Mouse (Mus musculus) liver, adult 2 months (tissue): ENCODE data around the gene Prr7. TPM values are rescaled to one million over a fixed set of nuclear protein-coding genes. Genes with fewer than 3 reads are reported as not detected.

Experiments
- DNase-seq: peaks from one replicate; pipeline ENCODE4 v3.0.0-alpha.2; 2011; ENCODE audit warnings: low read depth, low spot score; ENCODE audit errors: extremely low read depth
- H3K27ac ChIP-seq: fragments of 200-500 bp; replicated peaks from 2 replicates; pipeline ENCODE4 v1.5.1; 2012; ENCODE audit warnings: low read depth, mild to moderate bottlenecking, control low read depth, inconsistent platforms, low read length; ENCODE audit not compliant: insufficient read depth
- H3K27me3 ChIP-seq: fragments of 200-500 bp; 2 replicates; pipeline ENCODE4 v1.6.1; 2012; ENCODE audit warnings: mild to moderate bottlenecking, moderate library complexity, low read length, inconsistent platforms; ENCODE audit not compliant: control insufficient read depth, insufficient read depth
- H3K36me3 ChIP-seq: fragments of 200-500 bp; 2 replicates; pipeline ENCODE4 v1.6.1; 2012; ENCODE audit warnings: low read length, inconsistent platforms; ENCODE audit not compliant: control insufficient read depth, insufficient read depth
- H3K4me1 ChIP-seq: fragments of 200-500 bp; 2 replicates; pipeline ENCODE4 v1.6.1; 2011; ENCODE audit warnings: low read length; ENCODE audit not compliant: control insufficient read depth, insufficient read depth
- H3K4me3 ChIP-seq: fragments of 200-500 bp; 2 replicates; pipeline ENCODE4 v1.5.1; 2011; ENCODE audit warnings: low read depth, mild to moderate bottlenecking, control low read depth, low read length, moderate library complexity; ENCODE audit not compliant: insufficient read depth
- H3K79me2 ChIP-seq: fragments of 200-500 bp; 2 replicates; pipeline ENCODE4 v1.6.1; 2012; ENCODE audit warnings: inconsistent platforms, mild to moderate bottlenecking, low read length, moderate library complexity; ENCODE audit not compliant: control insufficient read depth, insufficient read depth
- H3K9ac ChIP-seq: fragments of 200-500 bp; 2 replicates; pipeline ENCODE4 v1.6.1; 2012; ENCODE audit warnings: low read depth, mild to moderate bottlenecking, control low read depth, inconsistent platforms, low read length
- CTCF ChIP-seq: fragments of 200-500 bp; IDR thresholded peaks from 2 replicates; pipeline ENCODE4 v1.5.1; 2011; ENCODE audit warnings: low read depth, low read length, control low read depth
- POLR2A ChIP-seq: fragments of 200-500 bp; IDR thresholded peaks from 2 replicates; pipeline ENCODE4 v1.6.1; 2011; ENCODE audit warnings: low read length, control low read depth; ENCODE audit not compliant: insufficient read depth; ENCODE audit errors: extremely low read depth
- WGBS: fragments of 180-500 bp; shearing (Covaris S2); methylation state at CpG from one replicate; pipeline ENCODE4 v1.1.7; 2018; 5-methylcytosine and 5-hydroxymethylcytosine counted together
- polyA plus RNA-seq: library from polyadenylated mRNA; depleted of rRNA; stranded (reverse); fragments of >200 nt; gene quantifications from 2 replicates; pipeline ENCODE4 v1.2.3, GENCODE M21; 2012; rRNA removed
- total RNA-seq: library from RNA; depleted of rRNA; stranded (reverse); fragments of >200 nt; gene quantifications from 2 replicates; pipeline ENCODE4 v1.2.3, GENCODE M21; 2014; rRNA removed

The Prr7 gene
- total RNA-seq (not detected in 2 replicates), polyA plus RNA-seq (0.31 and 0.44 TPM in 2 replicates)

- peaks cover 5% of the 10 kb centered on the region; the same call in 1 of the 2 replicates for H3K27me3 ChIP-seq
Measured at GRCm38 (mm10) chr13:55464027-55464884, at the start of gene Prr7. TSS of gene Prr7 (plus strand) at chr13:55464267.

GRCm38 (mm10) chr13:55414743-55415380 lies 49.2 kb upstream of the Prr7 start, which contains the start of gene Pfn3:
TSS of gene Pfn3 (minus strand) at chr13:55415232.
- no peak within 1 kb of the TSS for H3K9ac ChIP-seq
- H3K4me3 ChIP-seq: no peak within 1 kb of the TSS
- H3K79me2 ChIP-seq: no peaks in the 10 kb centered on the region
- no peak for DNase-seq
- TF ChIP-seq POLR2A: no peak
- TF ChIP-seq CTCF: no peak
- H3K27ac ChIP-seq: no peak within 1 kb of the TSS
- H3K27me3 ChIP-seq: no peaks in the 10 kb centered on the region
- whole genome bisulfite sequencing: 30% methylated on average over 41 of the region's 41 CpGs
- no peaks in the 10 kb centered on the region for H3K4me1 ChIP-seq
- 0 out of 2 replicates have a peak, but pooled peaks cover 2% of the 10 kb centered on the region for H3K36me3 ChIP-seq

More at GRCm38 (mm10) chr13:55464027-55464884, at the start of gene Prr7:
- WGBS: 2% methylated on average over 81 of the region's 84 CpGs
- H3K79me2 ChIP-seq: no peaks in the 10 kb centered on the region
- no peak for DNase-seq
- no peak within 1 kb of the TSS for H3K27ac ChIP-seq
- peak within 1 kb of the TSS; percentile 55 for H3K4me3 ChIP-seq
- no peaks in the 10 kb centered on the region for H3K4me1 ChIP-seq
- TF ChIP-seq POLR2A (no peak), CTCF (no peak)
- H3K9ac ChIP-seq: peak within 1 kb of the TSS; percentile 5; the same call in 1 of the 2 replicates
- no peaks in the 10 kb centered on the region for H3K36me3 ChIP-seq

- DNase-seq: peak; percentile 63
- Histone ChIP-seq H3K27me3 (no peaks in the 10 kb centered on the region), H3K27ac (no peak overlapping the region), H3K4me1 (no peaks in the 10 kb centered on the region), H3K9ac (no peak overlapping the region), H3K79me2 (no peaks in the 10 kb centered on the region), H3K36me3 (peaks cover 4% of the 10 kb centered on the region; the same call in 1 of the 2 replicates), H3K4me3 (no peak overlapping the region)
- WGBS: 11% methylated on average over 12 of the region's 12 CpGs
- 0 out of 2 replicates have a peak, but pooled peaks have one; percentile 30 for TF ChIP-seq POLR2A
- TF ChIP-seq CTCF: peak; percentile 90
Measured at GRCm38 (mm10) chr13:55418004-55418403, 46.1 kb upstream of the Prr7 start.

- no peak overlapping the region for H3K27ac ChIP-seq
- peaks cover 6% of the 10 kb centered on the region; the same call in 1 of the 2 replicates for H3K36me3 ChIP-seq
- TF ChIP-seq CTCF (no peak), POLR2A (no peak)
- peaks cover 2% of the 10 kb centered on the region; the same call in 1 of the 2 replicates for H3K4me1 ChIP-seq
- WGBS: 66% methylated on average over 5 of the region's 5 CpGs
- no peak for DNase-seq
- no peaks in the 10 kb centered on the region for H3K79me2 ChIP-seq
- no peak overlapping the region for H3K9ac ChIP-seq
- no peaks in the 10 kb centered on the region for H3K27me3 ChIP-seq
- H3K4me3 ChIP-seq: no peak overlapping the region
Measured at GRCm38 (mm10) chr13:55419142-55419541, 44.9 kb upstream of the Prr7 start.

GRCm38 (mm10) chr13:55420018-55420932 lies 43.8 kb upstream of the Prr7 start:
- Histone ChIP-seq H3K27me3 (no peaks in the 10 kb centered on the region), H3K4me3 (no peak overlapping the region), H3K27ac (no peak overlapping the region), H3K4me1 (peaks cover 2% of the 10 kb centered on the region; the same call in 1 of the 2 replicates), H3K36me3 (peaks cover 6% of the 10 kb centered on the region; the same call in 1 of the 2 replicates), H3K79me2 (no peaks in the 10 kb centered on the region), H3K9ac (no peak overlapping the region)
- DNase-seq: no peak
- TF ChIP-seq POLR2A (no peak), CTCF (no peak)
- WGBS: 74% methylated on average over 51 of the region's 51 CpGs
